Comparison of ENCODE assay signal across 8 mouse cellular contexts in genomic region chr17:25570648-25571452, GRCm38 (mm10). TPM values are rescaled to one million over a fixed set of nuclear protein-coding genes. Genes with fewer than 3 reads are reported as not detected.
DNase-seq lines count a peak whose midpoint lies in the region; ATAC-seq lines count a peak whose summit lies in the region.

Gene Sox8 (minus strand): TSS chr17:25570686.

- H3K27ac ChIP-seq in hindbrain, embryonic 15.5 days (replicated peaks), result peak within 1 kb of the TSS; percentile 25; the same call in 1 of the 2 replicates

- H3K4me1 ChIP-seq in hindbrain, embryonic 15.5 days (replicated peaks), result peaks cover 42% of the 10 kb centered on the region

- peak; percentile 66 for ATAC-seq in hindbrain, embryonic 15.5 days (ENCODE audit: low FRiP score, low read depth)

- peak within 1 kb of the TSS; percentile 94 for H3K4me2 ChIP-seq in hindbrain, embryonic 15.5 days

- peak within 1 kb of the TSS; percentile 59 for H3K9ac ChIP-seq in hindbrain, embryonic 15.5 days

- H3K9me3 ChIP-seq in hindbrain, embryonic 15.5 days, result no peaks in the 10 kb centered on the region

- under 1% methylated on average over 61 of the region's 61 CpGs for WGBS in hindbrain, embryonic 15.5 days

- H3K27me3 ChIP-seq in hindbrain, embryonic 15.5 days, result peaks cover 22% of the 10 kb centered on the region; the same call in 1 of the 2 replicates

- H3K36me3 ChIP-seq in hindbrain, embryonic 15.5 days, result no peaks in the 10 kb centered on the region

- DNase-seq in Muller cell, postnatal 12 days (ENCODE audit: inconsistent ontology term), result peak; percentile 99
- peak; percentile 73 to 74 for DNase-seq in cerebellum, postnatal 14 days
- peak; percentile 88 for DNase-seq in gastrocnemius, adult 18-20 months (ENCODE audit: low spot score)
- DNase-seq in left cerebral cortex, adult 11 months (ENCODE audit: low spot score), result peak; percentile 91
- peak; percentile 82 for DNase-seq in lung, postnatal 25 days (ENCODE audit: low spot score)
- DNase-seq in retina, postnatal 1 day, result peak; percentile 97
- peak; percentile 66 to 78 for DNase-seq in thymus, postnatal 36 days

- peak within 1 kb of the TSS; percentile 54 for H3K4me3 ChIP-seq in hindbrain, embryonic 15.5 days

RNA-seq across cellular contexts. Expression of gene Sox8, which starts in this region (rescaled TPM):
- total RNA-seq in gastrocnemius, adult 18-20 months (2021), result under 1 TPM; 0.37 to 0.59 TPM
- 17.8 and 23.8 TPM in 2 replicates for polyA plus RNA-seq in hindbrain, embryonic 15.5 days (2015; fragmentation: Nextera tagmentation; extraction: Ambion mirVana)

Comparison
In these comparisons a context has a peak if more than half of its experiments do, and no peak if none do; other contexts are left out.
1. Peak in every context shown above with its lines: DNase-seq, ATAC-seq, H3K4me3 ChIP-seq and H3K27ac ChIP-seq.
2. Peak in DNase-seq in gastrocnemius, adult 18-20 months; RNA of the gene not detected or under 1 TPM.